Mouse (Mus musculus) forebrain, embryonic 10.5 days (tissue): ENCODE results near the gene Foxred1. TPM values are rescaled to one million over a fixed set of nuclear protein-coding genes. Genes with fewer than 3 reads are reported as not detected.

Experiments
- DNase-seq: peaks from one replicate; pipeline ENCODE4 v3.0.0-alpha.2; 2017; ENCODE audit warnings: low spot score; ENCODE audit errors: extremely low spot score
- H3K27ac ChIP-seq: fragments of 300-500 bp; sonication (generic); 2 replicates; pipeline ENCODE4 v1.5.1; 2016; ENCODE audit warnings: mild to moderate bottlenecking
- H3K27me3 ChIP-seq: fragments of 300-500 bp; sonication (generic); 2 replicates; pipeline ENCODE4 v1.6.1; 2016; ENCODE audit warnings: mild to moderate bottlenecking; ENCODE audit not compliant: poor library complexity, severe bottlenecking
- H3K36me3 ChIP-seq: fragments of 300-500 bp; sonication (generic); replicated peaks from 2 replicates; pipeline ENCODE4 v1.6.1; 2016; ENCODE audit warnings: mild to moderate bottlenecking, moderate library complexity
- H3K4me1 ChIP-seq: fragments of 300-500 bp; sonication (generic); 2 replicates; pipeline ENCODE4 v1.6.1; 2016
- H3K4me3 ChIP-seq: fragments of 300-500 bp; sonication (generic); 2 replicates; pipeline ENCODE4 v1.5.1; 2016; ENCODE audit warnings: mild to moderate bottlenecking, moderate library complexity
- H3K9me3 ChIP-seq: fragments of 300-500 bp; sonication (generic); 2 replicates; pipeline ENCODE4 v1.6.1; 2016; ENCODE audit warnings: mild to moderate bottlenecking, moderate library complexity
- WGBS: fragments of 180-500 bp; shearing (Covaris S2); methylation state at CpG from one replicate; pipeline ENCODE4 v1.1.7; 2016; 5-methylcytosine and 5-hydroxymethylcytosine counted together
- polyA plus RNA-seq: library from polyadenylated mRNA; unstranded; fragments of >200 nt; fragmentation: Nextera tagmentation; extraction: Ambion mirVana; gene quantifications from 2 replicates; pipeline ENCODE4 v1.2.1, GENCODE M21; 2016

Foxred1 gene
- 55.3 and 55.6 TPM in 2 replicates for polyA plus RNA-seq

DNA sequence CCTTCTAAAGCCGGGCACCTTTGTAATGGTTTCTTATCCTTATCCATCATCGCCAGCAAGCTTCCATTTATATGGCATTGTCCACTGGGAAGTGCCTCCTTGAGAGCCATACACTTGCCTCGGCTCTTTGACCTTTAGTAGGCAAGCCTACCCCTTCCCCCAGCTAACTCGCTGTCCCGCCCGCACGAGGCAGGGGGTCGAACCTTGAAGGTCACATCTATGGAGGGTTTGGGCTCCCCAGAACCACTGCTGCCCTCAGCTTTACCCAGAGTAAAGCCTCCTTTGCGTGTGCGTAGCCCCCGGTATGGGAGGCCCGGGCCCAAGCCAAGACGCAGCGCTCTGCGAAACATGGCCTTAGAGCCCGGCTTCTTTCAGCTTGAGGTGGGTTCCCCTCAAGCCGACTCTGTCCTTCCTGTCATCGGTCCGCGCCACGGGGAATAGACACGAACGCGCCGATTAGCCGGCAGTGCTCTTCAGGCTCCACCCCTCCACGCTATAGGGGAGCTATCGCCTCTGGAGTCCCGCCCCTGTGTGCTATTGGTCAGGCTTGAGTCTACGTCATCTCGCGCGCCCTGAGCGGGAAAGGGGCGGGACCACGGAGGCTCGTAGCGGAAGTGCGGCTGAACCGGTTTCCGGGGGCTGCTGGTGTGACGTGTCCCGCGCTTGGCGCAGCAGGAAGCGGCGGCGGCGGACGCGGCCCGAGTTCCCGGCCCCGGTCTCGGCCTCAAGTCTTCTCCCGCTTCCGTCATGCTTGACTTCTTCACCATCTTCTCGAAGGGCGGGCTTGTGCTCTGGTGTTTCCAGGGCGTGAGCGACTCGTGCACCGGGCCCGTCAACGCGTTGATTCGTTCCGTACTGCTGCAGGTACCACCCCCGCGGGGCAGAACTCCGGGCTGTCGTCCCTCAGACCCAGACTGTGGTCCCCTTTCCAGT, at the start of gene Foxred1:
Gene Foxred1, minus strand, starts transcription at position 514 of the 933 bp plus-strand sequence.
- H3K36me3 ChIP-seq: peaks cover 70% of the 10 kb centered on the region
- no peaks in the 10 kb centered on the region for H3K9me3 ChIP-seq
- peaks cover 23% of the 10 kb centered on the region for H3K4me1 ChIP-seq
- WGBS: under 1% methylated on average over 72 of the region's 72 CpGs
- peak within 1 kb of the TSS; percentile 92 for H3K27ac ChIP-seq
- DNase-seq: peak; percentile 99
- no peaks in the 10 kb centered on the region for H3K27me3 ChIP-seq
- peak within 1 kb of the TSS; percentile 87 for H3K4me3 ChIP-seq

DNA sequence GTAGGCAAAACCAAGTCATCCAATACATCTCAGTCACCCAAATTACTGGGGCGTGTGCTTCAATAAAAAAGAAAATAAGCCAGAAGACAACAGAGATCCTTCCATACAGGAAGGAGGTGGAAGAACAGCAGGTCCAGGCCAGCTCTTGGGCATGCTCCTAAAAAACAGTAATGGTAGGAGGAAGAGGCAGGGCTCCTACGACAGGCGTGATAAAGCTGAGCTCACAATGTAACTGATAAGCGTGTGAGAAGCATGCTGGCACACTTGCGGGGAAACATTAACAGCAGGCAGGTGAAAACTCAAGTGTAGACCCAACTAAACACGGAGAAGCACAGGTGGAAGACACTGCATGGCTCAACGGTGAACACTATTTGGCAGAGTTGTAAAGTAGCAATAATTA, 46.5 kb upstream of the Foxred1 start:
- Histone ChIP-seq H3K4me1 (no peaks in the 10 kb centered on the region), H3K36me3 (peaks cover 26% of the 10 kb centered on the region), H3K9me3 (no peaks in the 10 kb centered on the region), H3K27ac (no peak overlapping the region), H3K27me3 (no peaks in the 10 kb centered on the region), H3K4me3 (no peak overlapping the region)
- 93% methylated on average over 7 of the region's 7 CpGs for WGBS
- no peak for DNase-seq

DNA sequence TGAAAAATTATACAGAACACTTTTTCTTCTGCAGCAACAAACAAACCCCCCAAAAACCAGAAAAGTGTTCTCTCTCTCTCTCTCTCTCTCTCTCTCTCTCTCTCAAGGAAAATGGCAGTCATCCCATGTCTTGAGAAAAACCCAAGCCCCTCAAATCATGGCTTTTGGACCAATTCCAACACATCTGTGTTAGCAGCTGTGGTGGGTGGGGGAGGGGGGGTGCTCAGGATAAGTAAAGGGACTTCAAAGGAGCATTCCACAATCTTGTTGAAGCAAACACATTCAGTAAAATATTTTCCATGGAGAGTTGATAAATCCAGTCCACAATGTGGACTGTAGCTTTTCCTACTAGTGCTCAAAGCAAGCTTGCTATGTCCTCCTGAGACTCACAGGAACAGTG, 38.6 kb upstream of the Foxred1 start:
- Histone ChIP-seq H3K4me3 (no peak overlapping the region), H3K9me3 (no peaks in the 10 kb centered on the region), H3K36me3 (peaks cover 8% of the 10 kb centered on the region; the same call in 1 of the 2 replicates), H3K27ac (no peak overlapping the region), H3K27me3 (no peaks in the 10 kb centered on the region), H3K4me1 (no peaks in the 10 kb centered on the region)
- no peak for DNase-seq

DNA sequence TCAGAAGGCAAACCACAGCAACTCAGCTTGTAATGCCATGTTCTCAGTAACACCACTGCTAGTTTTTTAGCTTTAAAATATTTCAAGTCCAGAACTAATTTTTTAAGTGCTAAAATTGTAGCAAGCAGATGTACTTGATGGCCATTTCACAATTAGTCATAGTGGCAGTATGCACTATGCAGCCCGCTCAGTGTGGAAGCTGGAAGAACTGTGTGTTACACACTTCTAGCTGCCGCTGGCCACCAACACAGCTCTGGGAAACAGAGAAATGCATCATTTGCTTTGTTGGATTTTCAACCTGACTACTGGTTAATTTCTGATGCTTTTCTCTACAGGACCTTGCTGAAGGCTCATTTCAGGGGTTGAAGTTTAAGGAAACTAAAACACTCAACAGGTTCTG, 36.5 kb upstream of the Foxred1 start:
- DNase-seq: no peak
- WGBS: 95% methylated on average over 2 of the region's 2 CpGs
- Histone ChIP-seq H3K36me3 (peaks cover 8% of the 10 kb centered on the region; the same call in 1 of the 2 replicates), H3K9me3 (no peaks in the 10 kb centered on the region), H3K27ac (no peak overlapping the region), H3K27me3 (no peaks in the 10 kb centered on the region), H3K4me3 (no peak overlapping the region), H3K4me1 (no peaks in the 10 kb centered on the region)

DNA sequence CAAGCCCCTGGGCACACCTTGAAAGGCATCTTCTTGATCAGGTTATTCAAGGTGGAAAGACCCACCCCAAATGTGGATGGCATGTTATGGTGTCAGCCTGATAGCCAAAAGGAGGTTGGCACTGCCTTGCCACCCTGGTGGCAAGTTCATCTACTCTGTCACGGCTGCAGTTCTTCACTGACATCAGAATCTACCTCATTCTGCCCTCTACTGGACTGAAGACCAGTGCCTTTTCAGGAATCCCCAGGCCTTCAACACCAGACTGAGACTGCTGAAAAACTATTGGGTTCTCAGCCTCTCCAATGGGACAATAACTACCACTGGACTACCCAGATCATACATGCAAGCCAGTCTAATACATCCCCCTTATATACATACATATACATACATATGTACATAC, 28.9 kb upstream of the Foxred1 start:
- no peaks in the 10 kb centered on the region for H3K4me1 ChIP-seq
- no peak for DNase-seq
- no peaks in the 10 kb centered on the region for H3K9me3 ChIP-seq
- peaks cover 11% of the 10 kb centered on the region for H3K36me3 ChIP-seq
- H3K27me3 ChIP-seq: no peaks in the 10 kb centered on the region
- no peak overlapping the region for H3K4me3 ChIP-seq
- 74% methylated on average over 1 of the region's 1 CpGs for WGBS
- no peak overlapping the region for H3K27ac ChIP-seq

DNA sequence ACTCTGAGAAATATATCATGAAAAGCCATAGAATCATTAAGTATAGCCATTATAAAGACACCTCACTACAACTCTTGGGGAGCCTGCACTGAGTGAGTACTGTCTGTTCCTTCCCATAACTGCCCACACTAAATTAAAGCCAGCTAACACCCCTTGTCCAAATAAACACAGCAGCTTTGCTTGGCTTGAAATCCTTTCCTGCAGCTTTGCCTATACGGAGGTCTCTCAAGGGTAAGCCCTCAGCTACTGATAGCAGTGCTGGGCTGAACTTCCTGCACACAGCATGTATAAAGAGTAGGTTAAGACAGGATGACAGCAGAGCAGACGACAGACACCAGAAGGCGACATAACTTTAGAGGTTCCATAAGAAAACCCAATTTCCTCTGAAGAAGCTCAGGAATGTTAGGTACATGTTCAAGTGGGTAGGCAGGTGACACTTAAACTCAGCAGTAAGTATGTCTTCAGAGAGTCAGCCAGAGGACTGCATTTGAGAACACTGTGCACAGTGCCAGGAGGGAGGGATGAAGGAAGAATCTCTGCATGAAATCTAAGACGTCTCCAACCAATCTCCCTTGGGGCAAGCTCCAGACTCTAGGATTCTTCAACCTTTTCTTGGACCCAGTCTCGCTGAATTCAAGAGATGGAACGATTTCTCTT, 28.2 kb upstream of the Foxred1 start:
- WGBS: 87% methylated on average over 6 of the region's 6 CpGs
- DNase-seq: no peak
- H3K4me1 ChIP-seq: no peaks in the 10 kb centered on the region

DNA sequence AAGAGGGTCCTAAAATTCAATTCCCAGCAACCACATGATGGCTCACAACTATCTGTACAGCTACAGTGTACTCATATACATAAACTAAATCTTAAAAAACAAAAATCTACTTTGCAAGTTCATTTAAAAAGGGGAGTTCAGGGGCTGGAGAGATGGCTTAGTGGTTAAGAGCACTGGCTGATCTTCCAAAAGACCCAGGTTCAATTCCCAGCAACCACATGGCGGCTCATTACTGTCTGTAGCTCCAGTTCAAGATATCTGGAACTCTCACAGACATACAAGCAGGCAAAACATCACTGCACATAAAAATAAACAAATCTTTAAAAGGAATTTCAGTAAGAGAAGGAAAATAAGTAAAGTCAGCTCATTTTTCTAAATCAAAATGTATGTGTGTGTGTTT, 27.5 kb upstream of the Foxred1 start:
- H3K27ac ChIP-seq: no peak overlapping the region
- no peak overlapping the region for H3K4me3 ChIP-seq
- WGBS: 98% methylated on average over 1 of the region's 1 CpGs
- no peaks in the 10 kb centered on the region for H3K4me1 ChIP-seq
- no peaks in the 10 kb centered on the region for H3K9me3 ChIP-seq
- no peaks in the 10 kb centered on the region for H3K27me3 ChIP-seq
- peaks cover 25% of the 10 kb centered on the region for H3K36me3 ChIP-seq
- DNase-seq: no peak

More for the DNA sequence above, 28.2 kb upstream of the Foxred1 start:
- Histone ChIP-seq H3K4me3 (no peak overlapping the region), H3K27ac (no peak overlapping the region), H3K9me3 (no peaks in the 10 kb centered on the region), H3K27me3 (no peaks in the 10 kb centered on the region), H3K36me3 (peaks cover 18% of the 10 kb centered on the region)

DNA sequence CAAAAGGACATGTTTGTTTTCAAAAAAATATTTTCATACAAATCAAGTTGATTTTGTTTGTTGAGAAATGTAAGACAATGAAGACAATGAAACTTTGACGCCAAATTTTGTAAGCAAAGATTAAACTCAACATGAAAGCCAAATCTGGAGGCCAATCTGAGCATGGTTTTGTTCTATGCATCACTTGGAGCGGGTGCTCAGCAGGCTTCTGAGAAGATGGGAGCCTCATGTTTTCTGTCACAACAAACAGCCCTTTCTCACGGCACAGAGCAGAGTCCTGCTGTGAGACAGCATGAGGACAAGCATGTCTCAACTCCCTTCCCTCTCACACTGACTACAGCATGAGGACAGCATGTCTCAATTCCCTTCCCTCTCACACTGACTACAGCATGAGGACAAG, 25.1 kb upstream of the Foxred1 start:
- H3K36me3 ChIP-seq: peaks cover 47% of the 10 kb centered on the region
- WGBS: 69% methylated on average over 3 of the region's 3 CpGs

DNA sequence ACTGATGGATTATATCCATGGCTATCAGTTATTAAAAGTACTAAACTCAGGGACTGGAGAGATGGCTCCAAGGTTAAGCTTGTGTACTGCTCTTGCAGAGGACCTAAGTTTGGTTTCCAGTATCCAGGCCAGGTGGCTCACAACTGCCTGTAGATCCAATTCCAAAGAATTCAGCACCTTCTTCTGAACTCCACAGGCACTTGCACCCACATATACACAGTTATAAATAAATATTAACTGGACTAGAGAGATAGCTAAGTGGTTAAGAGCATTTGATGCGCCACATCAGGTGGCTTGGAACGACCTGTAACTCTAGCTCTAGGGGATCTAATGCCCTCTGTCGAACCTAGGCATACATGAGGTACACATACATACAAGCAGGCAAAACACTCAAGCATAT, 17.8 kb upstream of the Foxred1 start:
- Histone ChIP-seq H3K27me3 (no peaks in the 10 kb centered on the region), H3K27ac (no peak overlapping the region), H3K4me3 (no peak overlapping the region), H3K4me1 (no peaks in the 10 kb centered on the region), H3K36me3 (peaks cover 58% of the 10 kb centered on the region), H3K9me3 (no peaks in the 10 kb centered on the region)
- DNase-seq: no peak
- WGBS: 89% methylated on average over 3 of the region's 3 CpGs

More for the DNA sequence above, 25.1 kb upstream of the Foxred1 start:
- Histone ChIP-seq H3K27me3 (no peaks in the 10 kb centered on the region), H3K4me1 (no peaks in the 10 kb centered on the region), H3K9me3 (no peaks in the 10 kb centered on the region), H3K4me3 (no peak overlapping the region), H3K27ac (no peak overlapping the region)
- no peak for DNase-seq

DNA sequence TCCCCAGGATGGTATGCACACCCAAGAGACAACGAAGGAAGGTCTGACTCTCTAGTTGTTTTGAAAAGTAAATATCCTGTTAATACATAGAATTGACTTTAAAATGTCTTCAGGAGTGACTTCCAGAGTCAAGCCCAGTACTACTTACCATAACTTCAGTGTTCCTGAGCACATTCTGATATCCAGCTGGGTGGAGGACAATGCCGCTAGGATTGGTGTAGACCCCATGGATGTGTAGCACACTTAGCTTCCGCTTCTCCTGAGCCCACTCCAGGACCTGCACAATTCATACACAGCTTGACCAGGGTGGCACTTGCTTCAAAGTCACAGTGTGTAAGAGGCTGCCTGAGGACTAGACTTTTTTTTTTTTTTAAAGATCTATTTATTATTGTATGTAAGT, 12.6 kb upstream of the Foxred1 start:
- Histone ChIP-seq H3K4me1 (no peaks in the 10 kb centered on the region), H3K27ac (no peak overlapping the region), H3K4me3 (no peak overlapping the region), H3K9me3 (no peaks in the 10 kb centered on the region), H3K27me3 (no peaks in the 10 kb centered on the region), H3K36me3 (peaks cover 83% of the 10 kb centered on the region)
- no peak for DNase-seq
- 95% methylated on average over 3 of the region's 3 CpGs for WGBS

DNA sequence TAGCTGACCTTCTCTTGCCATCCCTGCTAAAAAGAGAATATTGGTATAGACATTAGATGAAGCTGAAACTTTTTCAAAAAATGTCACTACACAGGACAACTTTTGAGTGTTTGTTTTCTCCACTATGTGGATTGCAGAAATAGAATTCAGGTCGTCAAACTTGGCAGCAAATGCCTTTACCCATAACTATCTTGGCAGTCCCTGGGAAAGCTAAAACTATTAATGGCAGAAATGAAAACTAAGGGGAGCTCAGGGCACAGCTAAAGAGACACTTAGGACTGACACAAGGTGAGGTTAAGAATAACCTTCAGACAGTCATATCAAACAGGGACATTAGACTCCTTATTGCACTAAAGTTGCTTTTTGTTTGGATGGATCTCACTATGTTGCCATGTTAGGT, 7.1 kb upstream of the Foxred1 start:
- WGBS: 88% methylated on average over 1 of the region's 1 CpGs
- no peaks in the 10 kb centered on the region for H3K27me3 ChIP-seq

DNA sequence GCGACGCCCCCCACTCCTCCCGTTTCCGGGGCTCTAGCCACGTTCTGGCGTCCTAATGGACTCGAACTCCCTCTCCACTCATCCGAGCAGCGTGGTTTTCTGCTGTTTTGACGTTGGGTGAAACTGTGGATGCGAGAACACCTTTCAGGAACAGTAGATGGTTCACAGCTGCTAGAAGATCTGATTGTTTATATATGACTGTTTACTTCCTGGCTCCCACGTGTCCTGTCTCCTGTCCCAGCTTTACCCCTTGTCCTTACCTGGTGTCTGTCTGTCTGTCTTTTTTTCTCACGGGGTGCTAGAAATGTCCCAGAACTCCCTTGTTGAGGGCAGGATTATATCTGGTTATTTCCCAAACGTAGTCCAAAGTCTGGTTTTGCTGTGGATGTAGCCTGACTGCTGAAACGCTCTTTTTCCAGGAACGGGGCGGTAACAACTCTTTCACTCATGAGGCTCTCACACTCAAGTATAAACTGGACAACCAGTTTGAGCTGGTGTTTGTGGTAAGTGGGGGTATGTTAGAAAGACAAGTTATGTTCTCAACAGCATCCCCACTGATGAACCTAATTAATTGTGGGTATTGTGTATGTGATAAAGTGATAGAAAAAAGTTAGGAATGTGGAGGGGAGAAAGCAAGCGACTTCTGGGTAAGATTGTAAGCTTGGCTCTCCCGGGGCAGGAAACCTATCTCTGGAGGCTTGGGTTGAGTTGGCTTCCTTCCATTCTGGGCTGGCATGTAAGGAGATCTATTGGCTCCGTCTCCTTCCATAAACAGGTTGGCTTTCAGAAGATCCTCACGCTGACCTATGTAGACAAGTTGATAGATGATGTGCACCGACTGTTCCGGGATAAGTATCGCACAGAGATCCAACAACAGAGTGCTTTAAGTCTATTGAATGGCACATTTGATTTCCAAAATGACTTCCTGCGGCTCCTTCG, 987 bp upstream of the Foxred1 start:
- no peak for DNase-seq
- Histone ChIP-seq H3K4me1 (peaks cover 23% of the 10 kb centered on the region), H3K27ac (peak overlapping the region; percentile 92), H3K9me3 (no peaks in the 10 kb centered on the region), H3K4me3 (peak overlapping the region; percentile 87), H3K27me3 (no peaks in the 10 kb centered on the region), H3K36me3 (peaks cover 70% of the 10 kb centered on the region)
- 38% methylated on average over 26 of the region's 26 CpGs for WGBS

More for the DNA sequence above, 7.1 kb upstream of the Foxred1 start:
- H3K27ac ChIP-seq: no peak overlapping the region
- no peak for DNase-seq
- no peak overlapping the region for H3K4me3 ChIP-seq
- H3K9me3 ChIP-seq: no peaks in the 10 kb centered on the region
- H3K4me1 ChIP-seq: no peaks in the 10 kb centered on the region
- peaks cover 99% of the 10 kb centered on the region for H3K36me3 ChIP-seq
